Mouse (Mus musculus): ENCODE data around the gene Npepps.
A peak's percentile ranks its signal among the peaks of the same experiment; 100 is the strongest.
"Not testable (repeated sequence)": the region's sequence is repeated elsewhere in the genome, so short reads cannot be mapped to it uniquely, and the experiment has no call there.

The Npepps gene

DNA sequence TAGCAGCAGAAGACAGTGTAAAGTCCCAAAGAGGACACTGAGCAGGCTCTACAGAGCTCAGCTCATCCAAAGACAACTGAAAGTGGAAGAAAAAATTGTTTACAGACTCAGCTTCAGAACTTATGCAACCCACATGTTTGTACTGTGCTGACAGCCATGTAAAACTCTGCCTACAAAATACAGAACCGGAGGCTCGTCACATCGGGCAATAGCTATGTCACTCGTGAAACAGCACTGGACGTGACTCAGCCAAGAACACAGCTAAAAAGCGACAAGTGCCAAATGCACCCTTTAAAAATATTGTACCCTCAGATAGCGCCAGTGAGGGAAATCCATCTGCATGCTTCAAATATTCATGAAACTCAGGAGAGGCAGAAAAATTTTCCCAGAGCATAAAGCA is 39.1 kb downstream of the Npepps start:
- DNase-seq (ENCODE audit: low read depth, low spot score), result no peak

DNA sequence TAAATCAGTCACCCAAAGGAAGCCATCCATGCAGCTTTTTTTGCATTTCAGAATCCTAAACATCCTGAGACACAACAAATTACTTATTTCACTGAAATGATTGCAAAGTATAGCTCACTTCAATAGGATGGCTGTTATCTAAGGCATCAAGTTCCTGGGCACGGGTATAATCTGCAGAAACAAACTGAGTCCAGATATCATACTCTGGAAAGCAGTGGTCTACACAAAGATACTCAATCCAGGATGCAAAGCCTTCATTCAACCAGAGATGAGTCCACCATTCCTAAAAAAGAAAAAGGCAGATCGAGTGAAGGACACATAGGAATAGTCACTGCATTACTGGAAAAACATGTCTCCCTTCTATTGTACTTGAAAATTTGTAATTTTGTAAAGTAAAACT is 42.5 kb downstream of the Npepps start:
- DNase-seq (ENCODE audit: low read depth, low spot score), result no peak

GRCm38 (mm10) chr11:97232436-97232835 is 48.0 kb downstream of the Npepps start:
- DNase-seq (ENCODE audit: low read depth, low spot score), result no peak

GRCm38 (mm10) chr11:97229396-97229795 is 51.0 kb downstream of the Npepps start:
- no peak for DNase-seq (ENCODE audit: low read depth, low spot score)

- DNase-seq (ENCODE audit: low read depth, low spot score), result no peak
Observed at GRCm38 (mm10) chr11:97228985-97229384, 51.5 kb downstream of the Npepps start.

GRCm38 (mm10) chr11:97226131-97226530 is 54.3 kb downstream of the Npepps start:
- no peak for DNase-seq (ENCODE audit: low read depth, low spot score)

DNA sequence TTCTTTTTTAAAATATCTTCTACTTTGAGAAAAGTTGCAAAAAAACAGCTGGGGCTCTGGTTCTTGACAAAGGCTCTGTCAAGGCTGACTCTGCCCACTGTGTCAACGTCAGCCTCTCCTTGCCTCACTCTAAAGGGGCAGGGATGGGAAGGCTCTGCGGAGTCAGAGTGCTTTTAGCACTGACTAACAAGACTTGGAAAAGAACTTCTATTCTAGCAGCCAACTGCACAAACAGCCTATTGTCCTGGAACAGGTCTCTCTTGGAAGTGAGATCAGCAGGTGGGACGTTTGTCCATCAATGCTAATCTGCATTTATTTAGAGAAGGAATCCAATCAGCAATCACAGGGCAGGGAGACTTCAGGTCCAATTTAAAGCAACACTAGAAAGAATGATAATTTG is 57.0 kb downstream of the Npepps start:
- DNase-seq (ENCODE audit: low read depth, low spot score), result no peak

- DNase-seq (ENCODE audit: low read depth, low spot score), result no peak
Observed at GRCm38 (mm10) chr11:97221611-97222010, 58.8 kb downstream of the Npepps start.

DNA sequence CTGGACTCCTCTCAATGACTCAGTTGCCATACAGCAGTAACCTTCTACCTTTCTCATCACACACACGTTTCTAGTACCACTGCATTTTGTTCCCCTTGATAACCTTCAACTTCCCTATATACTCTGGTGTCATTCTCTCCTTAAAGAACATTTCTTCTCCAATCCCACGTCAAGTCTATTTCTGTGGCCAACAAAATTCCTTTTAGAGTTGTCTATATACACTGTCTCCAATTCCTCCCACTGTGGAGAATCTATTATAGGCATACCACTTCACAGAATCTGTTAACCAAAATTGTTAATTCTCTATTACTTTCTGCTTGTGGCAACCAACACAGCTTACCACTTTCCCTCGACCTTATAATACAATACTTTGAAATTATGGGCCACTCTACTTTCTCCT is 60.2 kb downstream of the Npepps start:
- no peak for DNase-seq (ENCODE audit: low read depth, low spot score)

- DNase-seq (ENCODE audit: low read depth, low spot score), result no peak
Observed at GRCm38 (mm10) chr11:97214411-97214810, 66.0 kb downstream of the Npepps start.

DNA sequence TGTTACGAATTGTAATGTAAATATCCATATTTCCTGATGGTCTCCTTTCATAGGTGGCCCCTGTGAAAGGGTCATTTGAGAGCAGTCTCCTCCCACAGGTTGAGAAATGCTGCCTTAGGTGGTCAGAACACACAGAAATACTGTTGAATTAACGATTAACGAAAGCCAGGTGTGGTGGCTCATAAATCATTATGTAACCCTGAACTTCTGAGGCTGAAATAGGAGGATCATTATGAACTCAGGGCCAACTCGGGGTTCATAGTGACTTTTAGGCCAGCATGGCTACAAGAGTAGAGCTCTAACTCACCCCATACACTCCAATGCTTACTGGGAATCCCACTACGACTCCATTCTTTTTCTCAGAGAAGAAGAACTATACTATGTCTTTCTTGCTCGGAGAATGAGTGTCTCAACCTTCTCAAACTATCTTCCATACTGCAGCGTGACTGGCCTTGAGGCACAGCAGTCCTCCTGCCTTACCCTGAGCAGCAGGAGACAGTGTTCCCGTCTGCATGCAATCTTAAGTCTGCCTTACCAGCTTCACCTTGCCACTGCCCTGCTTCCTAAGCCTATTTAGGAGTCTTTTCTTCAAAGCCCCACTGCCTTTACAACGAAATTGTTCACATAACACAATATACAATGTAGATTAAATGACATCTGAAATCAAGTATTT is 69.6 kb downstream of the Npepps start:
- no peak for DNase-seq (ENCODE audit: low read depth, low spot score)

DNA sequence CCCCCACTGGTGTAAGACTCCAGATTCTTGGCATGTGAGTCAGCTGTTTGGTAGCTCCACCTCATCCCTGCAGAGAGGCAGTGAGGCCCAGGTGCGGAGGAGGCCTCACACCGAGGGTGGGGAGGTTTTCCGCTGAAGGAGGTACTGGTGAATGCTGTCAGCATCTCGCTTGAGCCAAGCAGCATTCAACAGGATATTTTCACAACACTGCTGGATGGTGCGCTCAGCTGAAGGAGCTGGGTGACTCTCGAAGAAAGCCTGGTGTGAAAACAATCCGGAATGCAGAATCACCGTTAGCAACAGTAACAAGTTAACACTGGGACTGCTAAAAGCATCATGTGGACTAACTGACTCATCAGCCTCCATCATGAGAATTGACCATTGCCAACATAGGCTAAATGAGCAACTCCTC is 73.4 kb downstream of the Npepps start:
- DNase-seq (ENCODE audit: low read depth, low spot score), result no peak

DNA sequence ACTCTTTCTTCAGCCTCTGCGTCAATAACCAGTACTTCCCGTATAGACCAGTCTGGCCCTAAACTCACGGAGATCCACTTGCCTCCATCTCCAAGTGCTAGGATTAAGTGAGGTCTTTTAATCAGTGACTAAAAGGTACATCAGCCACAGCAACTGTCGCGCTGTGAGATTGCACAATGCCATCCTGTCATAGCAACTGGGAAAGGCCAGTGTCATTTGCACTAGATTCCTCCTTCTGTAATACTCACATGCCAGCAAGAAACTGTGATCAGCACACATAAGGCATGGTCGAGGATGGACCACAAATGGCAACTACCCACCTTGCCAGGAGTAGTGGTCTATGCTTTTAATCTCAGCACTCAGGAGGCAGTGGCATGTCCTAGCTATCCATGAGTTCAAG is 80.9 kb downstream of the Npepps start:
- DNase-seq (ENCODE audit: low read depth, low spot score), result no peak

GRCm38 (mm10) chr11:97198601-97199000 is 81.8 kb downstream of the Npepps start:
- peak; percentile 60 for DNase-seq (ENCODE audit: low read depth, low spot score)

GRCm38 (mm10) chr11:97197021-97197420 is 83.4 kb downstream of the Npepps start:
- DNase-seq (ENCODE audit: low read depth, low spot score), result no peak

DNA sequence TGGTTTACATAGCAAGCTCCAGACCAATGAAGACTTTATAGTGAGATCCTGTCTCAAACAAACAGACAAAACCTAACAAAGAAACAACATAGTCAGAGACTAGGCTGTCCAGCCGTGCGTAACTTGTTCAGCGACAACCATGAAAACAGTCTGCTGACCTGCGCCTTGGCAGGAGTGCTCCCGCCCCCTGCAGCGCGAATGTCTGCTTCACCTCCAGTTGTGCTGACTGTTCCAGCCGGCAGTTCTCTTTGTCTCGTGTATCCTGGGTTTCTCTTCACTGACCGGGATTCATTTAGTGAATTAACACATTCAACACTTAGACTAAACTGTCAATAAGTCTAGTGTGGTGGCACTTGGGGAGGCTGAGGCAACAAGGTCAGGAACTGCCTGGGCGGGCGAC is 83.9 kb downstream of the Npepps start:
- DNase-seq (ENCODE audit: low read depth, low spot score), result no peak

GRCm38 (mm10) chr11:97192621-97192951 is 87.9 kb downstream of the Npepps start:
- no peak for DNase-seq (ENCODE audit: low read depth, low spot score)

DNA sequence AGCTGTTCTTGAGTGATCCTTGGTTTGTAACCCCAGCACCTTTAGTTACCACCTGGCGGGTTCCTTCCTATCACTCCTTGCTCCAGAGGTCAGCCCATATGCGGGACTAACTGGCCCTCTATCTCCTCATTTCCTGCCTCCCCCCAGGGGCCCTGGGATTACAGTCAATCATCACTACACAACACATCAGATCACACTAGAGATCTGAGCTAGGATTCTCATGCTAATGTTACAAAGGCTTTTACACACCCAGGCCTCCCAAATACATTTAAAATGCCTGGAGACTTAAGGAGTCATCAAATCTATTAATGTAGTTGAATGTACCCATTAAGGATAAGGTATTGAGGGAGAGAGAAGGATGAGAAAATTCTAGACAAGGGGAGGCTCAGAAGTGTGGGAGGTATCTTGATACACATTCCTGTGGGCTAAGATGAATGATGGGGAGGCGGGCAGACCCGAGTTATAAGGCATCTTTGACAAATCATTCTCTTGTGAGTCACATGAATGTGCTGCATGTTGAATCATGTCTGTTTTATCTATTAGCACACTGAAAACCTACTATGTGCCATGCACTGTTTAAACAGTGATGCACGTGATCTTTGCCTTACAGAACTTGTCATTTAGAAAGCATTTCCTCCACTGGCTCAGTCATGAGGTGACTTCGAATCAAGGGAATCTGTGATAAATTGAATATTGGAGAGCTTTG is 88.4 kb downstream of the Npepps start:
- no peak for DNase-seq (ENCODE audit: low read depth, low spot score)

- no peak for DNase-seq (ENCODE audit: low read depth, low spot score)
Observed at GRCm38 (mm10) chr11:97190992-97191391, 89.4 kb downstream of the Npepps start.

- DNase-seq (ENCODE audit: low read depth, low spot score), result not testable (repeated sequence)
Observed at GRCm38 (mm10) chr11:97189645-97190044, 90.8 kb downstream of the Npepps start.

- DNase-seq (ENCODE audit: low read depth, low spot score), result peak; percentile 37
Observed at GRCm38 (mm10) chr11:97189231-97189630, 91.2 kb downstream of the Npepps start.

GRCm38 (mm10) chr11:97188643-97188955 is 91.8 kb downstream of the Npepps start:
- no peak for DNase-seq (ENCODE audit: low read depth, low spot score)

DNA sequence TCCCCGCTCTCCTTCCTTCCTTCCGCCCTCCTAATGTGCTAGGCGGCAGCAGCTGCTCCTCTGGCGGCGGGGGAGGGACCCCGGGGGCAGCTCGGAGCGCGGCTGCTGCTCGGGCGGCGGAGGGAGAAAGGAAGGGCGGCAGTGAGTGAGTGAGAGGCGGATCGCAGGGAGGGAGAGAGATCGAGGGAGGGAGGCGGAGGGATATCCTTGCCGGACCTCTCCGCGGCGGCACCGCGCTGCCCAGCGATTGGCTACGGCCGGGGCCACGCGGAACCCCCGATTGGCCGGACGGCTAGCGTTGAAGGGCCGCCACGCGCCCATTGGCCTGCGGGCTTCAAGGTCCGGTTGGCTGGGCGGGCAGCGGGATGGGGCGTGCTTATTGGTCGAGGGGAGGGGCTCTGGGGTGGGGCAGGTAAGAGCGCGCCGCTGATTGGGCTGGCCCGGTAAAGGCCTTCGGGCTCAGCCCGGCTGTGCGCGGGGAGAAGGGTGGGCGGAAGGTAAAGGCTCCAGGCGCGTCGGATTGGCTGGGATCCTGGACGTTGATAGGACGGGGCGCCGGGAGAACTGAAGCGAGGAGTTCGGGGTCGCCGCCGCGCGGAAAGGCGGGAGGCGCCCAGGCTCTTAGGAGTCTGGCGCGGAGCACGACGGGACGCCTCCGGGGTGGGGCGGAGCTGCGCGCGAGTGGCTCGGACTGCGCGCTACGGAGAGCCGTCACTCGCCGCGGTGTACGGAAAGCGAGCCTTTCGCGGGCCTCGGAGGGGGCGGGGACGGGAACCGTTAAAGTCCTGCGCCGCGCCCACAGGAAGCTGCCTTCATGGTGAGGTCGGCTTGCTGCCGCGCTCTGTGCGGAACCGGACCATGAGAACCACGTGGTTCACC is 92.4 kb downstream of the Npepps start, which contains the start of gene Kpnb1:
Kpnb1 (minus strand) TSS at position 118 of the 879 bp plus-strand sequence.
- DNase-seq (ENCODE audit: low read depth, low spot score), result peak; percentile 100
